Mouse (Mus musculus): ENCODE results near the gene Zdhhc20.

Zdhhc20 gene

GRCm38 (mm10) chr14:57825788-57826751 is 64.0 kb downstream of the Zdhhc20 start, which contains the start of the genes Ska3 and Mrpl57:
Gene Ska3 (minus strand): TSS chr14:57826185.
Gene Mrpl57 (plus strand): TSS chr14:57826234.
- DNase-seq (ENCODE audit: low read depth, low spot score), result peak; percentile 96

GRCm38 (mm10) chr14:57820839-57821238 is 69.2 kb downstream of the Zdhhc20 start:
- DNase-seq (ENCODE audit: low read depth, low spot score), result no peak

GRCm38 (mm10) chr14:57811844-57812243 is 78.2 kb downstream of the Zdhhc20 start:
- DNase-seq (ENCODE audit: low read depth, low spot score), result no peak

GRCm38 (mm10) chr14:57810886-57811285 is 79.2 kb downstream of the Zdhhc20 start:
- no peak for DNase-seq (ENCODE audit: low read depth, low spot score)

- DNase-seq (ENCODE audit: low read depth, low spot score), result peak; percentile 74
Observed at GRCm38 (mm10) chr14:57808558-57808957, 81.5 kb downstream of the Zdhhc20 start.

GRCm38 (mm10) chr14:57803731-57804130 is 86.3 kb downstream of the Zdhhc20 start:
- DNase-seq (ENCODE audit: low read depth, low spot score), result no peak

GRCm38 (mm10) chr14:57797991-57798931 is 91.8 kb downstream of the Zdhhc20 start, which contains the start of gene Sap18:
Gene Sap18 (plus strand): TSS chr14:57798180.
- DNase-seq (ENCODE audit: low read depth, low spot score), result peak; percentile 99

- peak; percentile 56 for DNase-seq (ENCODE audit: low read depth, low spot score)
Observed at GRCm38 (mm10) chr14:57797551-57797950, 92.5 kb downstream of the Zdhhc20 start.

- no peak for DNase-seq (ENCODE audit: low read depth, low spot score)
Observed at GRCm38 (mm10) chr14:57791171-57791570, 98.9 kb downstream of the Zdhhc20 start.

GRCm38 (mm10) chr14:57789759-57790158 is 100.3 kb downstream of the Zdhhc20 start:
- DNase-seq (ENCODE audit: low read depth, low spot score), result no peak

- no peak for DNase-seq (ENCODE audit: low read depth, low spot score)
Observed at GRCm38 (mm10) chr14:57789311-57789710, 100.8 kb downstream of the Zdhhc20 start.

GRCm38 (mm10) chr14:57787406-57787805 is 102.7 kb downstream of the Zdhhc20 start:
- no peak for DNase-seq (ENCODE audit: low read depth, low spot score)

Data from ZHBTc4 (cell line).